Mouse (Mus musculus) lung, postnatal 0 days (tissue): ENCODE data around the gene Lce1c.

Source experiments
- CTCF ChIP-seq: IDR thresholded peaks from 2 replicates; pipeline ENCODE4 v1.5.1; 2016; ENCODE audit warnings: antibody characterized with exemption, mild to moderate bottlenecking
- EP300 ChIP-seq: IDR thresholded peaks from 2 replicates; pipeline ENCODE4 v1.6.1; 2016; ENCODE audit warnings: antibody characterized with exemption, mild to moderate bottlenecking, control low read depth

DNA sequence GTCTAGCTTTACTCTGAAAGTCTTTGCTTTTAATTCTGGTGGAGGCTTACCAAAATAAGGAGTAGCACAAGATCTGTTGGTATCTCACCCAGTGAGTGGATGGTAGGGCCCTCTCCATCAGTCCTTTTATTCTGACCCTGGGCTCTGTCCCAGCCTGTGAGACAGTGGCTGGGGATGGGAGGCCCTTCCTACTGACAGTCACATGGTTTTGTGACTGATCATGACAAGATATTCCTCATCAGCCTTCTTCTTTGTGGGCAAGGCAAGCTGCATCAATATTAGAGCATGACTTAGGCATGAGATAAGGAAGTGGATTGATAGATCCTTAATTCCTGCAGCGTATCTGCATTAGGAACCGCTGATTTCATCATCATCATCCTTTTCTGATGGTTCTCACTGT, 29.9 kb downstream of the Lce1c start, which contains the start of gene Lce1e:
- TF ChIP-seq EP300 (no peak), CTCF (no peak)
